Mouse (Mus musculus) megakaryocyte, embryonic 14.5 days (primary cell): Measurements from ENCODE around the gene Gng7.

ENCODE experiments used
- FLI1 ChIP-seq: IDR thresholded peaks from 2 replicates; pipeline ENCODE4 v1.6.1; 2012; ENCODE audit warnings: low read length, inconsistent platforms, mixed read lengths
- GATA1 ChIP-seq: IDR thresholded peaks from 3 replicates; pipeline ENCODE4 v1.6.1; 2012; ENCODE audit warnings: mixed read lengths, low read length, inconsistent platforms, borderline replicate concordance

DNA sequence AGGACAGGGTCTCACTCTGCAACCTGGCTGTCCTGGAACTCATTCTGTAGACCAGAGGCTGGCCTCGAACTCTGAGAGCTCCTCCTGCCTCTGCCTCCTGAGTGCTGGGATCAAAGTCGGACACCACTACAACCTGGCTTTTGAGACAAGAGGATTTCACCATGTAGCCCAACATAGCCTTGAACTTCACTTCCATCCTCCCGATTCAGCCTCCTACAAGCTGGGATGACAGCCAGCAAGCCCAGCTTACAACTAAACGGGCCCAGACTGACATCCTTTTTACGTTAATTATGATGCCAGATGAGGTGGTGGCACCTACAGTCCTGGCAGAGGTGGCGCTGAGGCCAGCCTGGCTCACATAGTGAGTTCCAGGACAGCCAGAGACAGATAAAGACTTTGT lies 44.2 kb upstream of the Gng7 start:
- TF ChIP-seq GATA1, result no peak
- TF ChIP-seq FLI1, result no peak
